Mouse (Mus musculus) stomach, embryonic 16.5 days (tissue): ENCODE results near the gene Itgae. TPM values are rescaled to one million over a fixed set of nuclear protein-coding genes. Genes with fewer than 3 reads are reported as not detected.
A peak's percentile ranks its signal among the peaks of the same experiment; 100 is the strongest.

Experiments
- ATAC-seq: fragments of 200-750 bp; cut with Nextera tagmentation; 2 replicates; pipeline ENCODE4 v1.8.0; 2017; ENCODE audit warnings: moderate number of reproducible peaks, moderate TSS enrichment; ENCODE audit not compliant: insufficient read depth, low FRiP score
- H3K27ac ChIP-seq: fragments of 300-500 bp; sonication (generic); 2 replicates; pipeline ENCODE4 v1.5.1; 2014; ENCODE audit warnings: low read length
- H3K27me3 ChIP-seq: fragments of 300-500 bp; sonication (generic); 2 replicates; pipeline ENCODE4 v1.6.1; 2014; ENCODE audit warnings: low read length, control low read depth, mixed read lengths; ENCODE audit not compliant: control insufficient read depth, insufficient read depth
- H3K36me3 ChIP-seq: fragments of 300-500 bp; sonication (generic); 2 replicates; pipeline ENCODE4 v1.6.1; 2014; ENCODE audit warnings: low read length; ENCODE audit not compliant: control insufficient read depth, insufficient read depth
- H3K4me1 ChIP-seq: fragments of 300-500 bp; sonication (generic); 2 replicates; pipeline ENCODE4 v1.6.1; 2014; ENCODE audit warnings: low read length, control low read depth, mixed read lengths; ENCODE audit not compliant: control insufficient read depth, insufficient read depth
- H3K4me2 ChIP-seq: fragments of 300-500 bp; sonication (generic); 2 replicates; pipeline ENCODE4 v1.6.1; 2014; ENCODE audit warnings: low read depth, low read length, mixed read lengths
- H3K4me3 ChIP-seq: fragments of 300-500 bp; sonication (generic); replicated peaks from 2 replicates; pipeline ENCODE4 v1.5.1; 2014; ENCODE audit warnings: mild to moderate bottlenecking, low read length
- H3K9ac ChIP-seq: fragments of 300-500 bp; sonication (generic); 2 replicates; pipeline ENCODE4 v1.6.1; 2014; ENCODE audit warnings: low read length
- H3K9me3 ChIP-seq: fragments of 300-500 bp; sonication (generic); replicated peaks from 2 replicates; pipeline ENCODE4 v1.6.1; 2016; ENCODE audit warnings: low read length, control low read depth; ENCODE audit not compliant: control insufficient read depth
- WGBS: fragments of 180-500 bp; shearing (Covaris S2); extraction: QIAGEN DNeasy Blood & Tissue Kit; methylation state at CpG from one replicate; pipeline ENCODE4 v1.1.7; 2014; 5-methylcytosine and 5-hydroxymethylcytosine counted together
- polyA plus RNA-seq: library from polyadenylated mRNA; unstranded; fragments of >200 nt; fragmentation: Nextera tagmentation; extraction: Ambion mirVana; gene quantifications from 2 replicates; pipeline ENCODE4 v1.2.1, GENCODE M21; 2015

The Itgae gene
- polyA plus RNA-seq, 1 experiment from 2014 or later = 0.36 TPM

GRCm38 (mm10) chr11:73061413-73061812 lies 29.0 kb upstream of the Itgae start:
- no peak overlapping the region for H3K4me3 ChIP-seq
- H3K9ac ChIP-seq = no peak overlapping the region
- 92% methylated on average over 3 of the region's 3 CpGs for WGBS
- no peak overlapping the region for H3K4me2 ChIP-seq
- ATAC-seq = no peak
- H3K9me3 ChIP-seq = no peaks in the 10 kb centered on the region
- no peak overlapping the region for H3K27ac ChIP-seq
- H3K36me3 ChIP-seq = 0 out of 2 replicates have a peak, but pooled peaks cover 3% of the 10 kb centered on the region
- H3K4me1 ChIP-seq = no peaks in the 10 kb centered on the region
- H3K27me3 ChIP-seq = no peaks in the 10 kb centered on the region

DNA sequence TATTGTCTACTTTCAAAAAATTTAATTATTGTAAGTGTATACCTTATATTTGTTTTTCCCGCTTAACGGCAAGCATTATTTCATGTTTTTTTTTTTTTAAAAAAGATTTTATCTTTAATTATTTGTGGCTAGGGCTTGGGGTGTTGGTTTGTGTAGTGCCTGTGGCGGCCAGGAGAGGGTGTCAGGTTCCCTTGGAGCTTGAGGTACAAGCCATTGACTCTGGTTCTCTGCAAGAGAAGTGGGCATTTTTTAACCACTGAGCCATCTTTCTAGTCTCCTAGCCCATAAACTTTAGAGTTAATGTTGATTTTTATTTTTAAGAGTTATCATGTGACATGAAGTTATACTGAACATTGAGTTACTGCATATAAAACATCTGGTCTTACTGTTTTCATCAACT lies 18.5 kb upstream of the Itgae start:
- Histone ChIP-seq H3K9me3 (no peaks in the 10 kb centered on the region), H3K36me3 (peaks cover 42% of the 10 kb centered on the region), H3K9ac (no peak overlapping the region), H3K4me1 (no peaks in the 10 kb centered on the region), H3K27ac (no peak overlapping the region), H3K27me3 (no peaks in the 10 kb centered on the region), H3K4me3 (no peak overlapping the region), H3K4me2 (no peak overlapping the region)
- no peak for ATAC-seq
- WGBS = 87% methylated on average over 3 of the region's 3 CpGs

GRCm38 (mm10) chr11:73076295-73076694 lies 14.1 kb upstream of the Itgae start:
- Histone ChIP-seq H3K27me3 (no peaks in the 10 kb centered on the region), H3K9me3 (no peaks in the 10 kb centered on the region), H3K9ac (no peak overlapping the region), H3K4me3 (no peak overlapping the region), H3K4me1 (no peaks in the 10 kb centered on the region), H3K4me2 (no peak overlapping the region), H3K36me3 (peaks cover 30% of the 10 kb centered on the region), H3K27ac (no peak overlapping the region)
- WGBS = 90% methylated on average over 4 of the region's 4 CpGs
- no peak for ATAC-seq

DNA sequence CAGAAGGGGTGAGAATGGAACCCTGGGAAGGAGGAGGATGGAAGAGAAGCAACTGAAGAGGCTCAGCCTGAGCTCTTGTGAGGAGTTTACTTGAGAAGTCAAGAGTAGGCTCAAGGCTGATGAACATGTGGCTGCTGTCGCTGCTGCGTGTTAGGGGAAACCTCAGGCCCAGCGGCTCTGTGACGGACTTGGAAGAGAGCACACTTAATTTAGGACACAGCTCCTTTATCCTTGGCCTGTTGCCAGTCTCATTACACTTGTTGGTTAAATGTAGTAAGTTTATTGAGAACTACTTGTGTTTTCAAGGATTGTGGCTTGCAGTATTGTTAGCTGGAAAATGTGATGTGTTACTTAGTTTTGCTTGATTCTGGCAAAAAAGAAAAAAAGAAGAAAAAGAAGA lies 13.7 kb upstream of the Itgae start:
- no peak overlapping the region for H3K4me3 ChIP-seq
- H3K27ac ChIP-seq = no peak overlapping the region
- no peak for ATAC-seq
- WGBS = 80% methylated on average over 4 of the region's 4 CpGs
- H3K9me3 ChIP-seq = no peaks in the 10 kb centered on the region
- peaks cover 34% of the 10 kb centered on the region for H3K36me3 ChIP-seq
- no peak overlapping the region for H3K4me2 ChIP-seq
- no peaks in the 10 kb centered on the region for H3K27me3 ChIP-seq
- H3K9ac ChIP-seq = no peak overlapping the region
- H3K4me1 ChIP-seq = no peaks in the 10 kb centered on the region

DNA sequence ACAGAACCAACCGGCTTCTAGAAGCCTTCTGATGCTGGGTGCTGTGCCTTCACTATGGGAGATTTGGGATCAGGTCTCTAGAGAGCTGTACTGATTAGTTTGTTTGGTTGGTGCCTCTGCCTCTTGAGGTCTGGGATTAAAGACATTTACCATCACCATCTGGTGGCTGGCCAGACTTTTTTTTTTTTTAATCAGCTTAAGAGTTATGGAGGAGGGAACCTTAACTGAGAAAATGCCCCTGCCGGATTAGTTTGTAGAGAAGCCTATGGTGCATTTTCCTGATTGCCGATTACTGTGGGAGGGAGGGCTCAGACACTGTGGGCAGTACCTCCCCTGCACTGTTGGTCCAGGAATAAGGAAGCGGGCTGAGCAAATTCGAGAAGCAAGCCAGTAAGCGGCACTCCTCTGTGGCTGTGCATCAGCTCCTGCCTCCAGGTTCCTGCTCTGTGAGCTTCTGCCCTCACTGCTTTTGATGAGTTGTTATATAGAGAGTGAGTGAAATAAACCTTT lies 13.1 kb upstream of the Itgae start:
- WGBS = 90% methylated on average over 6 of the region's 6 CpGs
- H3K27ac ChIP-seq = no peak overlapping the region
- no peaks in the 10 kb centered on the region for H3K9me3 ChIP-seq
- H3K4me2 ChIP-seq = no peak overlapping the region
- no peaks in the 10 kb centered on the region for H3K27me3 ChIP-seq
- H3K4me1 ChIP-seq = no peaks in the 10 kb centered on the region
- no peak overlapping the region for H3K4me3 ChIP-seq
- peaks cover 34% of the 10 kb centered on the region for H3K36me3 ChIP-seq
- no peak overlapping the region for H3K9ac ChIP-seq
- no peak for ATAC-seq

GRCm38 (mm10) chr11:73078615-73079014 lies 11.8 kb upstream of the Itgae start:
- Histone ChIP-seq H3K27me3 (no peaks in the 10 kb centered on the region), H3K4me3 (no peak overlapping the region), H3K9me3 (no peaks in the 10 kb centered on the region), H3K36me3 (peaks cover 28% of the 10 kb centered on the region), H3K27ac (no peak overlapping the region), H3K4me1 (no peaks in the 10 kb centered on the region), H3K9ac (no peak overlapping the region), H3K4me2 (no peak overlapping the region)
- 89% methylated on average over 8 of the region's 8 CpGs for WGBS
- ATAC-seq = no peak

GRCm38 (mm10) chr11:73080306-73080705 lies 10.1 kb upstream of the Itgae start:
- Histone ChIP-seq H3K27ac (no peak overlapping the region), H3K27me3 (no peaks in the 10 kb centered on the region), H3K4me3 (no peak overlapping the region), H3K36me3 (peaks cover 18% of the 10 kb centered on the region), H3K9me3 (no peaks in the 10 kb centered on the region), H3K9ac (no peak overlapping the region), H3K4me2 (no peak overlapping the region), H3K4me1 (peaks cover 9% of the 10 kb centered on the region)
- WGBS = 91% methylated on average over 3 of the region's 3 CpGs
- no peak for ATAC-seq

DNA sequence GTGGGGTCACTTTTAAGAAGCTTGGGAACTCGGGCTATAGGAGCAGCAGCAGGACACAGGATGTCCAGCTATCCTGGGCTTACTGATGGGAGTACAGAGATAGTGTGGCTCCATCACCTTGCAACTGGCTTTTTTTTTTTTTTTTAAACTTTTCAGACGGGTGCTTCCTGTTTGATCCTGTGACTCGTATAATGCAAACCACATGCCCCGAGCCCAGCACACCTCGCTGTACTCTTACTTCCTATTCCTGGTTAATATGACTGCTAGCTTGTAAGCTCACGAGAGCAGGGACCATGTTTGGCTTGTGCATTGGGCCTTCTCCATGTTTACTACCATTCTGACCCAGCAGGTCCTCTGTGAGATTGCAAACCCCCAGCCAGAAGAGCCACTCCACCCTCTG lies 6.1 kb upstream of the Itgae start:
- no peak for ATAC-seq
- H3K27me3 ChIP-seq = no peaks in the 10 kb centered on the region
- no peak overlapping the region for H3K9ac ChIP-seq
- 66% methylated on average over 6 of the region's 6 CpGs for WGBS
- no peak overlapping the region for H3K4me3 ChIP-seq
- H3K4me2 ChIP-seq = no peak overlapping the region
- H3K4me1 ChIP-seq = peaks cover 12% of the 10 kb centered on the region
- H3K36me3 ChIP-seq = peaks cover 13% of the 10 kb centered on the region
- no peaks in the 10 kb centered on the region for H3K9me3 ChIP-seq
- peak overlapping the region; percentile 37; the same call in 1 of the 2 replicates for H3K27ac ChIP-seq

DNA sequence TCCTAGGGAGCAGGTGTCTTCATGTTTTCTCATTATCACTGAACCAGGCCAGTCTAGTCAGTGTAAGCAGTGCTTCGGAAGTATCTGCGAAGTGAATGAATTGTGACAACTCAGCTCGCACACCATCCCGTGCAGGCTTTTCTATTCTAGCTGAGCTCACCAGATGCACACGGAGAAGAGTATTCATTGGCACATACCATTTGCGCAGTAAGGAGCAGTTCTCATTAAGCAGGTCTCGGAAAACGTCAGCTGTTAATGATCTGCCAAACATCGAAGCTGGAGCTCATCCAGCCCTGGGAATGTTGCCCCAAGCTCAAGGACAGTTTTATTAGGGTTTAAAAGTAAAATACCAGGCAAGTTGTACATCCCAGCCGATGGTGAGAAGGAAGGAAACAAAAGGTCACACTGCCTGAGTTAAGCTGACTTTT lies 5.6 kb upstream of the Itgae start:
- no peaks in the 10 kb centered on the region for H3K27me3 ChIP-seq
- H3K27ac ChIP-seq = peak overlapping the region; percentile 37; the same call in 1 of the 2 replicates
- H3K36me3 ChIP-seq = peaks cover 13% of the 10 kb centered on the region
- H3K9ac ChIP-seq = no peak overlapping the region; the same call in 1 of the 2 replicates
- no peak for ATAC-seq
- no peak overlapping the region for H3K4me3 ChIP-seq
- no peak overlapping the region; the same call in 1 of the 2 replicates for H3K4me2 ChIP-seq
- no peaks in the 10 kb centered on the region for H3K9me3 ChIP-seq
- WGBS = 62% methylated on average over 10 of the region's 10 CpGs
- peaks cover 12% of the 10 kb centered on the region for H3K4me1 ChIP-seq
